24 mouse cellular contexts compared by ENCODE assay signal in the genomic region with DNA sequence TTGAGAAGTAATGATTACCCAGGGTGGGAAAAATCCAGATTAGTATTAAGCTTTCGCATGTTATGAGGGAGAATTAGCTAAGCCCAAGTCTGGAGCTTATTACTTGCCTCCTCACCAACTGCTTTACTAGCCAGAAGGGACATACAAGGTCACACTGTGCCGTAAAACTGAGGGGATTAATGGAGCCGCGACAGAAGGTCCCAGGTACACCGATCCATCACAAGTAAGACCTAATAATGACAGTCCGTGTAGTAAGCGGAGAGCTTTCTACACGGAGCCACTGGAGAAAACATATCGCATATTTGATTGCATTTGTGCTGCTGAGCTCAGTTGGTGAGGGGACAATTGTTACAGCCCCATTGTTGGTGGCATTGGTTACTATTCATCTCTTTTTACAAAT.
"Had no signal": no experiment of that assay in that cellular context is flagged by ENCODE, and none has a peak within 500 bp of the region (broad histone marks: within the 10 kb centered on the region; RNA-seq: fewer than 3 reads in every experiment).

No protein-coding gene starts in this region.

- H3K9me3 ChIP-seq: intestine, embryonic 15.5 days; kidney, embryonic 15.5 days; limb, embryonic 15.5 days; midbrain, embryonic 13.5 days; neural tube, embryonic 13.5 days had no signal

- H3K9ac ChIP-seq: intestine, embryonic 15.5 days; kidney, embryonic 15.5 days; limb, embryonic 15.5 days; liver, embryonic 14.5 days; liver, postnatal 0 days; lung, embryonic 14.5 days; midbrain, embryonic 13.5 days; neural tube, embryonic 13.5 days had no signal

- H3K4me2 ChIP-seq: intestine, embryonic 15.5 days; kidney, embryonic 15.5 days; limb, embryonic 15.5 days; liver, embryonic 11.5 days; lung, embryonic 14.5 days; midbrain, embryonic 13.5 days; neural tube, embryonic 13.5 days had no signal

- H3K27me3 ChIP-seq: intestine, embryonic 15.5 days; kidney, embryonic 15.5 days; limb, embryonic 15.5 days; midbrain, embryonic 13.5 days; neural tube, embryonic 13.5 days had no signal

- H3K4me3 ChIP-seq: intestine, embryonic 15.5 days; kidney, embryonic 15.5 days; limb, embryonic 15.5 days; midbrain, embryonic 13.5 days; neural tube, embryonic 13.5 days had no signal

- H3K36me3 ChIP-seq: intestine, embryonic 15.5 days; kidney, embryonic 15.5 days; limb, embryonic 15.5 days; midbrain, embryonic 13.5 days; neural tube, embryonic 13.5 days had no signal

- DNase-seq: kidney, adult 11 months; kidney, adult 8-10 months; kidney, postnatal 10 days; kidney, postnatal 36 days; left cerebral cortex, postnatal 4 days; liver, postnatal 0 days; lung, embryonic 14.5 days; right cerebral cortex, adult 18-20 months; right cerebral cortex, postnatal 14 days; right cerebral cortex, postnatal 4 days; thymus, adult 2 months; thymus, postnatal 14 days; thymus, postnatal 4 days had no signal

- ATAC-seq: intestine, embryonic 15.5 days; liver, postnatal 0 days; lung, postnatal 0 days; midbrain, embryonic 13.5 days; midbrain, embryonic 16.5 days had no signal

- H3K27ac ChIP-seq: intestine, embryonic 15.5 days; kidney, embryonic 15.5 days; limb, embryonic 15.5 days; liver, embryonic 14.5 days; macrophage; midbrain, embryonic 13.5 days; neural tube, embryonic 13.5 days; stomach, postnatal 0 days had no signal

- H3K4me1 ChIP-seq: intestine, embryonic 15.5 days; kidney, embryonic 15.5 days; limb, embryonic 15.5 days; midbrain, embryonic 13.5 days; neural tube, embryonic 13.5 days had no signal
